Mouse (Mus musculus): ENCODE measurements around the gene Clec16a. TPM values are rescaled to one million over a fixed set of nuclear protein-coding genes. Genes with fewer than 3 reads are reported as not detected.

Clec16a gene
- polyA plus RNA-seq, 1 experiment from 2014 or later: 32.5 TPM

- ATAC-seq (ENCODE audit: insufficient number of reproducible peaks, insufficient read depth, low FRiP score, low read depth): no peak
- no peak overlapping the region for H3K4me3 ChIP-seq (ENCODE audit: control insufficient read depth in 1 of 2, insufficient read depth in 1 of 2, low read depth in 1 of 2, low read length in 2 of 2)
- H3K27me3 ChIP-seq (ENCODE audit: control insufficient read depth, insufficient read depth, low read length): no peaks in the 10 kb centered on the region
- peak overlapping the region; percentile 30 to 48; a peak in 3 of 4 replicates for H3K27ac ChIP-seq (replicated peaks in 1 of 2; ENCODE audit: control insufficient read depth in 1 of 2, insufficient read depth in 1 of 2, low read depth in 2 of 2, low read length in 2 of 2)
- H3K9ac ChIP-seq (ENCODE audit: low read length): no peak overlapping the region
- H3K4me2 ChIP-seq (ENCODE audit: low read length): no peak overlapping the region
- H3K36me3 ChIP-seq (ENCODE audit: control insufficient read depth, insufficient read depth, low read length): no peaks in the 10 kb centered on the region
- H3K9me3 ChIP-seq (ENCODE audit: control insufficient read depth, low read length): no peaks in the 10 kb centered on the region
- peaks cover 32 to 48% of the 10 kb centered on the region in 2 experiments for H3K4me1 ChIP-seq (ENCODE audit: control insufficient read depth in 2 of 2, insufficient read depth in 2 of 2, low read length in 2 of 2)
These were observed 115.4 kb downstream of the Clec16a start for GRCm38 (mm10) chr16:10660526-10660925.

GRCm38 (mm10) chr16:10661385-10661784 is 116.2 kb downstream of the Clec16a start:
- no peak for ATAC-seq (ENCODE audit: insufficient number of reproducible peaks, insufficient read depth, low FRiP score, low read depth)
- H3K4me3 ChIP-seq (ENCODE audit: control insufficient read depth in 1 of 2, insufficient read depth in 1 of 2, low read depth in 1 of 2, low read length in 2 of 2): no peak overlapping the region
- no peaks in the 10 kb centered on the region for H3K9me3 ChIP-seq (ENCODE audit: control insufficient read depth, low read length)
- no peak overlapping the region for H3K9ac ChIP-seq (ENCODE audit: low read length)
- no peak overlapping the region; a peak in 1 of 4 replicates for H3K27ac ChIP-seq (replicated peaks in 1 of 2; ENCODE audit: control insufficient read depth in 1 of 2, insufficient read depth in 1 of 2, low read depth in 2 of 2, low read length in 2 of 2)
- WGBS: 35% methylated on average over 2 of the region's 2 CpGs
- H3K4me1 ChIP-seq (ENCODE audit: control insufficient read depth in 2 of 2, insufficient read depth in 2 of 2, low read length in 2 of 2): peaks cover 38 to 47% of the 10 kb centered on the region in 2 experiments
- no peaks in the 10 kb centered on the region for H3K36me3 ChIP-seq (ENCODE audit: control insufficient read depth, insufficient read depth, low read length)
- no peak overlapping the region for H3K4me2 ChIP-seq (ENCODE audit: low read length)
- no peaks in the 10 kb centered on the region for H3K27me3 ChIP-seq (ENCODE audit: control insufficient read depth, insufficient read depth, low read length)

GRCm38 (mm10) chr16:10663890-10664731 is 119.0 kb downstream of the Clec16a start:
- ATAC-seq (ENCODE audit: insufficient number of reproducible peaks, insufficient read depth, low FRiP score, low read depth): no peak
- no peak overlapping the region for H3K4me3 ChIP-seq (ENCODE audit: control insufficient read depth in 1 of 2, insufficient read depth in 1 of 2, low read depth in 1 of 2, low read length in 2 of 2)
- WGBS: 76% methylated on average over 12 of the region's 12 CpGs
- H3K27ac ChIP-seq (replicated peaks in 1 of 2; ENCODE audit: control insufficient read depth in 1 of 2, insufficient read depth in 1 of 2, low read depth in 2 of 2, low read length in 2 of 2): peak overlapping the region in 1 of 2 experiments; percentile 82; a peak in 1 of 4 replicates
- no peak overlapping the region for H3K4me2 ChIP-seq (ENCODE audit: low read length)
- peak overlapping the region; percentile 32; the same call in 1 of the 2 replicates for H3K9ac ChIP-seq (ENCODE audit: low read length)
- H3K4me1 ChIP-seq (ENCODE audit: control insufficient read depth in 2 of 2, insufficient read depth in 2 of 2, low read length in 2 of 2): peaks cover 38 to 47% of the 10 kb centered on the region in 2 experiments
- no peaks in the 10 kb centered on the region for H3K27me3 ChIP-seq (ENCODE audit: control insufficient read depth, insufficient read depth, low read length)
- no peaks in the 10 kb centered on the region for H3K36me3 ChIP-seq (ENCODE audit: control insufficient read depth, insufficient read depth, low read length)
- no peaks in the 10 kb centered on the region for H3K9me3 ChIP-seq (ENCODE audit: control insufficient read depth, low read length)

GRCm38 (mm10) chr16:10664921-10665894 is 120.1 kb downstream of the Clec16a start:
- WGBS: 26% methylated on average over 12 of the region's 12 CpGs
- Histone ChIP-seq H3K9ac (ENCODE audit: low read length) (peak overlapping the region; percentile 32), H3K4me3 (ENCODE audit: control insufficient read depth in 1 of 2, insufficient read depth in 1 of 2, low read depth in 1 of 2, low read length in 2 of 2) (no peak overlapping the region), H3K27ac (replicated peaks in 1 of 2; ENCODE audit: control insufficient read depth in 1 of 2, insufficient read depth in 1 of 2, low read depth in 2 of 2, low read length in 2 of 2) (peak overlapping the region; percentile 52 to 82), H3K27me3 (ENCODE audit: control insufficient read depth, insufficient read depth, low read length) (no peaks in the 10 kb centered on the region), H3K9me3 (ENCODE audit: control insufficient read depth, low read length) (no peaks in the 10 kb centered on the region), H3K4me2 (ENCODE audit: low read length) (no peak overlapping the region; the same call in 1 of the 2 replicates), H3K4me1 (ENCODE audit: control insufficient read depth in 2 of 2, insufficient read depth in 2 of 2, low read length in 2 of 2) (peaks cover 42 to 48% of the 10 kb centered on the region in 2 experiments), H3K36me3 (ENCODE audit: control insufficient read depth, insufficient read depth, low read length) (no peaks in the 10 kb centered on the region)
- ATAC-seq (ENCODE audit: insufficient number of reproducible peaks, insufficient read depth, low FRiP score, low read depth): peak; percentile 70

GRCm38 (mm10) chr16:10666766-10667165 is 121.6 kb downstream of the Clec16a start:
- no peak overlapping the region for H3K4me3 ChIP-seq (ENCODE audit: control insufficient read depth in 1 of 2, insufficient read depth in 1 of 2, low read depth in 1 of 2, low read length in 2 of 2)
- H3K27me3 ChIP-seq (ENCODE audit: control insufficient read depth, insufficient read depth, low read length): no peaks in the 10 kb centered on the region
- no peaks in the 10 kb centered on the region for H3K36me3 ChIP-seq (ENCODE audit: control insufficient read depth, insufficient read depth, low read length)
- no peak overlapping the region for H3K9ac ChIP-seq (ENCODE audit: low read length)
- H3K9me3 ChIP-seq (ENCODE audit: control insufficient read depth, low read length): no peaks in the 10 kb centered on the region
- H3K4me1 ChIP-seq (ENCODE audit: control insufficient read depth in 2 of 2, insufficient read depth in 2 of 2, low read length in 2 of 2): peaks cover 27 to 33% of the 10 kb centered on the region in 2 experiments
- no peak overlapping the region for H3K4me2 ChIP-seq (ENCODE audit: low read length)
- H3K27ac ChIP-seq (replicated peaks in 1 of 2; ENCODE audit: control insufficient read depth in 1 of 2, insufficient read depth in 1 of 2, low read depth in 2 of 2, low read length in 2 of 2): no peak overlapping the region
- WGBS: 87% methylated on average over 3 of the region's 3 CpGs
- no peak for ATAC-seq (ENCODE audit: insufficient number of reproducible peaks, insufficient read depth, low FRiP score, low read depth)

GRCm38 (mm10) chr16:10668453-10668852 is 123.3 kb downstream of the Clec16a start:
- H3K4me2 ChIP-seq (ENCODE audit: low read length): no peak overlapping the region
- no peaks in the 10 kb centered on the region for H3K9me3 ChIP-seq (ENCODE audit: control insufficient read depth, low read length)
- no peaks in the 10 kb centered on the region for H3K27me3 ChIP-seq (ENCODE audit: control insufficient read depth, insufficient read depth, low read length)
- no peak overlapping the region; a peak in 1 of 4 replicates for H3K27ac ChIP-seq (replicated peaks in 1 of 2; ENCODE audit: control insufficient read depth in 1 of 2, insufficient read depth in 1 of 2, low read depth in 2 of 2, low read length in 2 of 2)
- no peak for ATAC-seq (ENCODE audit: insufficient number of reproducible peaks, insufficient read depth, low FRiP score, low read depth)
- H3K9ac ChIP-seq (ENCODE audit: low read length): no peak overlapping the region
- H3K4me3 ChIP-seq (ENCODE audit: control insufficient read depth in 1 of 2, insufficient read depth in 1 of 2, low read depth in 1 of 2, low read length in 2 of 2): no peak overlapping the region
- peaks cover 25 to 43% of the 10 kb centered on the region in 2 experiments for H3K4me1 ChIP-seq (ENCODE audit: control insufficient read depth in 2 of 2, insufficient read depth in 2 of 2, low read length in 2 of 2)
- H3K36me3 ChIP-seq (ENCODE audit: control insufficient read depth, insufficient read depth, low read length): no peaks in the 10 kb centered on the region
- WGBS: 79% methylated on average over 8 of the region's 8 CpGs

- no peaks in the 10 kb centered on the region for H3K36me3 ChIP-seq (ENCODE audit: control insufficient read depth, insufficient read depth, low read length)
- 40% methylated on average over 7 of the region's 7 CpGs for WGBS
- peak overlapping the region; percentile 23 to 66; a peak in 3 of 4 replicates for H3K27ac ChIP-seq (replicated peaks in 1 of 2; ENCODE audit: control insufficient read depth in 1 of 2, insufficient read depth in 1 of 2, low read depth in 2 of 2, low read length in 2 of 2)
- no peak overlapping the region for H3K4me2 ChIP-seq (ENCODE audit: low read length)
- peaks cover 25 to 46% of the 10 kb centered on the region in 2 experiments for H3K4me1 ChIP-seq (ENCODE audit: control insufficient read depth in 2 of 2, insufficient read depth in 2 of 2, low read length in 2 of 2)
- H3K9me3 ChIP-seq (ENCODE audit: control insufficient read depth, low read length): no peaks in the 10 kb centered on the region
- no peak overlapping the region for H3K9ac ChIP-seq (ENCODE audit: low read length)
- no peak overlapping the region for H3K4me3 ChIP-seq (ENCODE audit: control insufficient read depth in 1 of 2, insufficient read depth in 1 of 2, low read depth in 1 of 2, low read length in 2 of 2)
- no peaks in the 10 kb centered on the region for H3K27me3 ChIP-seq (ENCODE audit: control insufficient read depth, insufficient read depth, low read length)
- no peak for ATAC-seq (ENCODE audit: insufficient number of reproducible peaks, insufficient read depth, low FRiP score, low read depth)
These were observed 124.0 kb downstream of the Clec16a start for GRCm38 (mm10) chr16:10668991-10669703.
